Mouse (Mus musculus) urinary bladder, adult 2 months (tissue): ENCODE measurements around the gene Pirb. TPM values are rescaled to one million over a fixed set of nuclear protein-coding genes. Genes with fewer than 3 reads are reported as not detected.

Experiments
- DNase-seq: peaks from one replicate; pipeline ENCODE4 v3.0.0; 2022; ENCODE audit warnings: low spot score
- polyA plus RNA-seq: library from polyadenylated mRNA; depleted of rRNA; stranded (reverse); fragments of >200 nt; gene quantifications from 2 replicates; pipeline ENCODE4 v1.2.3, GENCODE M21; 2012; rRNA removed

Pirb gene
- polyA plus RNA-seq, 1 experiment = 12.2 TPM

GRCm38 (mm10) chr7:3692382-3692986 lies 27.7 kb downstream of the Pirb start, which contains the start of gene Tsen34:
Gene Tsen34, plus strand, starts transcription at chr7:3692863.
- no peak for DNase-seq

GRCm38 (mm10) chr7:3691919-3692318 lies 28.3 kb downstream of the Pirb start:
- DNase-seq = no peak

- DNase-seq = no peak
Measured at GRCm38 (mm10) chr7:3685400-3686187, 34.6 kb downstream of the Pirb start.

GRCm38 (mm10) chr7:3684698-3685097 lies 35.5 kb downstream of the Pirb start:
- no peak for DNase-seq

- no peak for DNase-seq
Measured at GRCm38 (mm10) chr7:3683908-3684550, 36.2 kb downstream of the Pirb start.

GRCm38 (mm10) chr7:3677342-3677741 lies 42.8 kb downstream of the Pirb start, which contains the start of gene Tmc4:
Gene Tmc4, minus strand, starts transcription at chr7:3677553.
- peak; percentile 49 for DNase-seq

- DNase-seq = no peak
Measured at GRCm38 (mm10) chr7:3676371-3676770, 43.8 kb downstream of the Pirb start.

- DNase-seq = no peak
Measured at GRCm38 (mm10) chr7:3675228-3675548, 45.0 kb downstream of the Pirb start.

GRCm38 (mm10) chr7:3674507-3675227 lies 45.5 kb downstream of the Pirb start:
- DNase-seq = peak; percentile 53

- no peak for DNase-seq
Measured at GRCm38 (mm10) chr7:3666921-3667391, 53.2 kb downstream of the Pirb start.

GRCm38 (mm10) chr7:3665215-3666114 lies 54.7 kb downstream of the Pirb start, which contains the start of gene Leng1:
Gene Leng1, minus strand, starts transcription at chr7:3665840.
- DNase-seq = peak; percentile 86

GRCm38 (mm10) chr7:3664524-3665214 lies 55.5 kb downstream of the Pirb start:
- no peak for DNase-seq

Other genes with a start within 250 kb of the Pirb start
- gene Tarm1, start 217.8 kb downstream of the Pirb start, polyA plus RNA-seq = 0.07 and 0.10 TPM in 2 replicates
- gene Oscar, start 104.2 kb downstream of the Pirb start, polyA plus RNA-seq = 0.43 and 0.44 TPM in 2 replicates
- 262 and 303 TPM in 2 replicates for gene Ndufa3, start 103.0 kb downstream of the Pirb start, polyA plus RNA-seq
- gene Tfpt, start 90.5 kb downstream of the Pirb start, polyA plus RNA-seq = 23.2 and 25.4 TPM in 2 replicates
- gene Prpf31, start 90.4 kb downstream of the Pirb start, polyA plus RNA-seq = 43.2 and 43.7 TPM in 2 replicates
- 23.5 and 42.6 TPM in 2 replicates for gene Cnot3, start 75.1 kb downstream of the Pirb start, polyA plus RNA-seq
- gene Leng1, start 54.6 kb downstream of the Pirb start, polyA plus RNA-seq = 14.0 and 14.8 TPM in 2 replicates
- 120 and 136 TPM in 2 replicates for gene Tmc4, start 42.8 kb downstream of the Pirb start, polyA plus RNA-seq
- 88.8 and 98.9 TPM in 2 replicates for gene Tsen34, start 27.5 kb downstream of the Pirb start, polyA plus RNA-seq
- 25.6 and 31.9 TPM in 2 replicates for gene Mboat7, start 26.9 kb downstream of the Pirb start, polyA plus RNA-seq
- gene Rps9, start 16.4 kb downstream of the Pirb start, polyA plus RNA-seq = 3,051 and 3,338 TPM in 2 replicates
- 0.18 and 0.22 TPM in 2 replicates for gene Gm15448, start 105.3 kb upstream of the Pirb start, polyA plus RNA-seq
- 0.33 and 0.65 TPM in 2 replicates for gene Pira2, start 124.7 kb upstream of the Pirb start, polyA plus RNA-seq
- 0.88 and 0.99 TPM in 2 replicates for gene Gm14548, start 177.7 kb upstream of the Pirb start, polyA plus RNA-seq
- gene Lilra6, start 195.1 kb upstream of the Pirb start, polyA plus RNA-seq = 0.92 and 1.0 TPM in 2 replicates